Mouse (Mus musculus) gastrocnemius, postnatal 14 days (tissue): Measurements from ENCODE around the gene Tex33. TPM values are rescaled to one million over a fixed set of nuclear protein-coding genes. Genes with fewer than 3 reads are reported as not detected.
A peak's percentile ranks its signal among the peaks of the same experiment; 100 is the strongest.

Experiments used
- DNase-seq: peaks from one replicate; pipeline ENCODE4 v3.0.0; 2021; ENCODE audit warnings: mixed read lengths
- intact Hi-C: fragments of 180-260 bp; cut with DNase I; formaldehyde crosslinking; loops from one replicate; pipeline ENCODE4 v1.15.1; 2025; ENCODE audit warnings: low total_unique reads
- long read RNA-seq, 2 experiments: library from polyadenylated mRNA; stranded (forward); transcript quantifications; one replicate each; pipeline ENCODE4 v2.0.0; 2021
- total RNA-seq, 2 experiments: library from RNA; stranded (reverse); gene quantifications; 2 replicates each; pipeline ENCODE4 v1.2.3; 2021

Gene Tex33
- not detected for total RNA-seq
- long read RNA-seq, experiment 1 = 0 reads
- long read RNA-seq, experiment 2 = 0 reads

- intact Hi-C loops = no loop called here
- no peak for DNase-seq
These were observed at the start of gene Tex33 for GRCm38 (mm10) chr15:78395478-78395962. TSS of gene Tex33 (minus strand) at chr15:78395912.

- intact Hi-C loops = no loop called here
- DNase-seq = no peak
These were observed 48.1 kb upstream of the Tex33 start for GRCm38 (mm10) chr15:78443857-78444256.

GRCm38 (mm10) chr15:78442231-78442630 is 46.5 kb upstream of the Tex33 start:
- intact Hi-C loops = no loop called here

GRCm38 (mm10) chr15:78438973-78439372 is 43.3 kb upstream of the Tex33 start:
- intact Hi-C loops = no loop called here
- no peak for DNase-seq

More at GRCm38 (mm10) chr15:78442231-78442630, 46.5 kb upstream of the Tex33 start:
- no peak for DNase-seq

GRCm38 (mm10) chr15:78438505-78438904 is 42.8 kb upstream of the Tex33 start:
- intact Hi-C loops = no loop called here
- DNase-seq = no peak

GRCm38 (mm10) chr15:78438018-78438394 is 42.3 kb upstream of the Tex33 start:
- DNase-seq = no peak
- intact Hi-C loops = no loop called here

- DNase-seq = peak; percentile 65
- intact Hi-C loops = no loop called here
These were observed 41.7 kb upstream of the Tex33 start for GRCm38 (mm10) chr15:78437237-78438017.

- intact Hi-C loops = no loop called here
- peak; percentile 93 for DNase-seq
These were observed 40.9 kb upstream of the Tex33 start for GRCm38 (mm10) chr15:78436380-78437192.

GRCm38 (mm10) chr15:78435681-78436080 is 40.0 kb upstream of the Tex33 start:
- intact Hi-C loops = no loop called here
- no peak for DNase-seq

GRCm38 (mm10) chr15:78434896-78435520 is 39.3 kb upstream of the Tex33 start:
- DNase-seq = no peak
- intact Hi-C loops = no loop called here

- DNase-seq = no peak
- intact Hi-C loops = no loop called here
These were observed 35.9 kb upstream of the Tex33 start for GRCm38 (mm10) chr15:78431541-78432121.

GRCm38 (mm10) chr15:78430874-78431273 is 35.2 kb upstream of the Tex33 start:
- intact Hi-C loops = no loop called here
- no peak for DNase-seq

- no peak for DNase-seq
- intact Hi-C loops = no loop called here
These were observed 34.3 kb upstream of the Tex33 start for GRCm38 (mm10) chr15:78429871-78430622.

GRCm38 (mm10) chr15:78429139-78429459 is 33.4 kb upstream of the Tex33 start:
- DNase-seq = no peak
- intact Hi-C loops = no loop called here

GRCm38 (mm10) chr15:78428391-78429138 is 32.9 kb upstream of the Tex33 start, which contains the start of gene Kctd17:
TSS of gene Kctd17 (plus strand) at chr15:78428564.
- intact Hi-C loops = no loop called here
- DNase-seq = peak; percentile 87

GRCm38 (mm10) chr15:78425230-78425629 is 29.5 kb upstream of the Tex33 start:
- intact Hi-C loops = no loop called here

GRCm38 (mm10) chr15:78424507-78424906 is 28.8 kb upstream of the Tex33 start:
- intact Hi-C loops = no loop called here
- DNase-seq = no peak

More at GRCm38 (mm10) chr15:78425230-78425629, 29.5 kb upstream of the Tex33 start:
- no peak for DNase-seq
